Mouse (Mus musculus) C2C12 (cell line): ENCODE data around the gene Shbg. TPM values are rescaled to one million over a fixed set of nuclear protein-coding genes. Genes with fewer than 3 reads are reported as not detected.

Experiments used
- H3K27me3 ChIP-seq: one replicate; pipeline ENCODE4 v1.6.1; 2011; ENCODE audit not compliant: control insufficient read depth, insufficient read depth, insufficient read length
- H3K36me3 ChIP-seq: one replicate; pipeline ENCODE4 v1.6.1; 2011; ENCODE audit not compliant: control insufficient read depth, insufficient read depth
- H3K4me3 ChIP-seq: one replicate; pipeline ENCODE4 v1.5.1; 2011; ENCODE audit warnings: mild to moderate bottlenecking, control low read depth; ENCODE audit not compliant: poor library complexity, insufficient read depth, severe bottlenecking
- H3K79me2 ChIP-seq: one replicate; pipeline ENCODE4 v1.6.1; 2011; ENCODE audit not compliant: control insufficient read depth, insufficient read depth
- H3K79me3 ChIP-seq: one replicate; pipeline ENCODE4 v1.6.1; 2011; ENCODE audit warnings: low read depth, control low read depth
- H3ac ChIP-seq: one replicate; pipeline ENCODE3; 2011; ENCODE audit warnings: low read depth; ENCODE audit not compliant: control insufficient read depth, insufficient read length
- CEBPB ChIP-seq: IDR thresholded peaks from one replicate; pipeline ENCODE4 v1.6.1; 2011; ENCODE audit warnings: low read depth, mild to moderate bottlenecking, control low read depth, moderate library complexity
- CTCF ChIP-seq: IDR thresholded peaks from one replicate; pipeline ENCODE4 v1.5.1; 2011; ENCODE audit not compliant: control insufficient read depth, insufficient read depth, insufficient read length
- FOSL1 ChIP-seq: IDR thresholded peaks from one replicate; pipeline ENCODE4 v1.8.0; 2011; ENCODE audit warnings: mild to moderate bottlenecking, low read length; ENCODE audit not compliant: poor library complexity, insufficient read depth, severe bottlenecking
- MAX ChIP-seq: IDR thresholded peaks from one replicate; pipeline ENCODE4 v1.6.1; 2011; ENCODE audit warnings: mild to moderate bottlenecking, control low read depth
- MYOD1 ChIP-seq: IDR thresholded peaks from one replicate; pipeline ENCODE4 v1.6.1; 2011; ENCODE audit warnings: low read depth; ENCODE audit not compliant: control insufficient read depth, insufficient read length
- MYOG ChIP-seq: IDR thresholded peaks from one replicate; pipeline ENCODE4 v1.6.1; 2011; ENCODE audit not compliant: control insufficient read depth, insufficient read length; ENCODE audit errors: extremely low read depth
- USF1 ChIP-seq: IDR thresholded peaks from one replicate; pipeline ENCODE4 v1.6.1; 2011; ENCODE audit warnings: low read depth, mild to moderate bottlenecking, control low read depth, moderate library complexity
- polyA plus RNA-seq: library from polyadenylated mRNA; unstranded; fragments of >200 nt; fragmentation: generic; extraction: Trizol; gene quantifications from one replicate; pipeline ENCODE4 v1.2.1, GENCODE M21; 2012; ENCODE audit warnings: missing spikeins

Gene Shbg
- polyA plus RNA-seq, 1 experiment, result 0.18 TPM

- Histone ChIP-seq H3K79me2 (no peaks in the 10 kb centered on the region), H3K4me3 (no peak within 1 kb of the TSS), H3K36me3 (no peaks in the 10 kb centered on the region), H3K27me3 (peaks cover 25% of the 10 kb centered on the region), H3ac (peak within 1 kb of the TSS; percentile 63), H3K79me3 (no peaks in the 10 kb centered on the region)
- no peak for TF ChIP-seq CEBPB
- no peak for TF ChIP-seq USF1
- TF ChIP-seq CTCF, result no peak
- TF ChIP-seq MYOG, result no peak
- TF ChIP-seq MYOD1, result no peak
- TF ChIP-seq MAX, result no peak
- no peak for TF ChIP-seq FOSL1
Measured at GRCm38 (mm10) chr11:69605726-69606490, 11.8 kb downstream of the Shbg start, which contains the start of gene Atp1b2. Atp1b2 (minus strand) TSS chr11:69605942.

- H3K79me2 ChIP-seq, result no peaks in the 10 kb centered on the region
- no peak overlapping the region for H3K4me3 ChIP-seq
- H3K36me3 ChIP-seq, result no peaks in the 10 kb centered on the region
- TF ChIP-seq CEBPB, result no peak
- no peak for TF ChIP-seq CTCF
- no peak for TF ChIP-seq FOSL1
- TF ChIP-seq USF1, result no peak
- TF ChIP-seq MAX, result no peak
- no peak for TF ChIP-seq MYOD1
- no peak for TF ChIP-seq MYOG
- peak overlapping the region; percentile 63 for H3ac ChIP-seq
- H3K27me3 ChIP-seq, result peaks cover 25% of the 10 kb centered on the region
- no peaks in the 10 kb centered on the region for H3K79me3 ChIP-seq
Measured at GRCm38 (mm10) chr11:69604795-69605664, 12.7 kb downstream of the Shbg start.

DNA sequence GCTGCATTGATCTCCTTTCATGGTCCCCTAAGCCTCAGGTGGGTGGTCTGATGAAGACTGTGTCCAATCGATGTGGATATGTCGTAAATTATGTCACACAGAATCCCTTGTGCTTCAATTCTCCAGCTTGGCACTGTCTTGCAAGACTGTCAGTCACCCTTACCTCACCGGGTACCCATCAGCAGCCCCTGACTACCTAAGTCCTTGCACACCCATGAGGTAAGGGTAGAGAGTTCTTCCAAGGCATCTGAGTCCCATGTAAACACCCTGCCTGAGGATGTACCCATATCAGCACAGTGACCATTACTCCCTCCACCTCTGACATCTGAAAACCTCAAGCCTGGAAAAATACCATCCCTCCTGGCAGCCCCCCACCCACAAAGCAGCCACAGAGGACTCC lies 13.4 kb downstream of the Shbg start:
- TF ChIP-seq CTCF, result no peak
- TF ChIP-seq FOSL1, result no peak
- TF ChIP-seq USF1, result no peak
- TF ChIP-seq MAX, result no peak
- no peak for TF ChIP-seq CEBPB
- TF ChIP-seq MYOG, result no peak
- no peak for TF ChIP-seq MYOD1
- no peaks in the 10 kb centered on the region for H3K79me2 ChIP-seq
- no peaks in the 10 kb centered on the region for H3K79me3 ChIP-seq
- H3K27me3 ChIP-seq, result peaks cover 25% of the 10 kb centered on the region
- H3K4me3 ChIP-seq, result no peak overlapping the region
- no peaks in the 10 kb centered on the region for H3K36me3 ChIP-seq
- H3ac ChIP-seq, result no peak overlapping the region

- H3K79me2 ChIP-seq, result no peaks in the 10 kb centered on the region
- no peak overlapping the region for H3K4me3 ChIP-seq
- peaks cover 25% of the 10 kb centered on the region for H3K27me3 ChIP-seq
- H3K79me3 ChIP-seq, result no peaks in the 10 kb centered on the region
- no peak overlapping the region for H3ac ChIP-seq
- TF ChIP-seq CTCF (no peak), MAX (no peak), FOSL1 (no peak), MYOD1 (no peak), MYOG (no peak), USF1 (no peak), CEBPB (no peak)
- no peaks in the 10 kb centered on the region for H3K36me3 ChIP-seq
Measured at GRCm38 (mm10) chr11:69603516-69603915, 14.2 kb downstream of the Shbg start.

- no peak overlapping the region for H3K4me3 ChIP-seq
- H3K36me3 ChIP-seq, result no peaks in the 10 kb centered on the region
- no peaks in the 10 kb centered on the region for H3K79me2 ChIP-seq
- H3ac ChIP-seq, result no peak overlapping the region
- H3K79me3 ChIP-seq, result no peaks in the 10 kb centered on the region
- TF ChIP-seq CEBPB, result no peak
- TF ChIP-seq MAX, result no peak
- TF ChIP-seq FOSL1, result no peak
- no peak for TF ChIP-seq MYOD1
- TF ChIP-seq USF1, result no peak
- TF ChIP-seq CTCF, result no peak
- no peak for TF ChIP-seq MYOG
- peaks cover 25% of the 10 kb centered on the region for H3K27me3 ChIP-seq
Measured at GRCm38 (mm10) chr11:69601768-69602167, 15.9 kb downstream of the Shbg start.

GRCm38 (mm10) chr11:69600098-69600497 lies 17.6 kb downstream of the Shbg start:
- TF ChIP-seq CEBPB (no peak), MYOD1 (no peak), MYOG (no peak), CTCF (no peak), MAX (no peak), FOSL1 (no peak), USF1 (no peak)
- H3K4me3 ChIP-seq, result no peak overlapping the region
- no peaks in the 10 kb centered on the region for H3K36me3 ChIP-seq
- no peaks in the 10 kb centered on the region for H3K79me3 ChIP-seq
- no peak overlapping the region for H3ac ChIP-seq
- H3K79me2 ChIP-seq, result no peaks in the 10 kb centered on the region
- peaks cover 21% of the 10 kb centered on the region for H3K27me3 ChIP-seq
